Mouse (Mus musculus) neural tube, embryonic 13.5 days (tissue): Measurements from ENCODE around the gene Tceal8. TPM values are rescaled to one million over a fixed set of nuclear protein-coding genes. Genes with fewer than 3 reads are reported as not detected.
"Not testable (repeated sequence)": the region's sequence is repeated elsewhere in the genome, so short reads cannot be mapped to it uniquely, and the experiment has no call there.

ENCODE experiments used
- ATAC-seq: fragments of 200-750 bp; cut with Nextera tagmentation; 2 replicates; pipeline ENCODE4 v1.8.0; 2017; ENCODE audit warnings: low read depth, mild to moderate bottlenecking, moderate TSS enrichment, moderate library complexity
- H3K27ac ChIP-seq: fragments of 300-500 bp; sonication (generic); replicated peaks from 2 replicates; pipeline ENCODE4 v1.5.1; 2015; ENCODE audit warnings: moderate library complexity, mild to moderate bottlenecking, inconsistent platforms
- H3K27me3 ChIP-seq: fragments of 300-500 bp; sonication (generic); 2 replicates; pipeline ENCODE4 v1.6.1; 2015; ENCODE audit warnings: mild to moderate bottlenecking, inconsistent platforms
- H3K36me3 ChIP-seq: fragments of 300-500 bp; sonication (generic); 2 replicates; pipeline ENCODE4 v1.6.1; 2015; ENCODE audit warnings: mild to moderate bottlenecking, inconsistent platforms
- H3K4me1 ChIP-seq: fragments of 300-500 bp; sonication (generic); replicated peaks from 2 replicates; pipeline ENCODE4 v1.6.1; 2015; ENCODE audit warnings: inconsistent platforms
- H3K4me2 ChIP-seq: fragments of 300-500 bp; sonication (generic); 2 replicates; pipeline ENCODE4 v1.6.1; 2015; ENCODE audit warnings: inconsistent platforms, mild to moderate bottlenecking, moderate library complexity
- H3K4me3 ChIP-seq: fragments of 300-500 bp; sonication (generic); 2 replicates; pipeline ENCODE4 v1.5.1; 2015; ENCODE audit warnings: mild to moderate bottlenecking, inconsistent platforms
- H3K9ac ChIP-seq: fragments of 300-500 bp; sonication (generic); 2 replicates; pipeline ENCODE4 v1.6.1; 2015; ENCODE audit warnings: moderate library complexity, mild to moderate bottlenecking, inconsistent platforms
- H3K9me3 ChIP-seq: fragments of 300-500 bp; sonication (generic); 2 replicates; pipeline ENCODE4 v1.6.1; 2016; ENCODE audit warnings: inconsistent platforms
- WGBS: fragments of 180-500 bp; shearing (Covaris S2); methylation state at CpG from one replicate; pipeline ENCODE4 v1.1.7; 2015; 5-methylcytosine and 5-hydroxymethylcytosine counted together
- polyA plus RNA-seq: library from polyadenylated mRNA; unstranded; fragments of >200 nt; fragmentation: Nextera tagmentation; extraction: Ambion mirVana; gene quantifications from 2 replicates; pipeline ENCODE4 v1.2.1, GENCODE M21; 2015

Gene Tceal8
- polyA plus RNA-seq, 1 experiment from 2014 or later: 152 TPM

DNA sequence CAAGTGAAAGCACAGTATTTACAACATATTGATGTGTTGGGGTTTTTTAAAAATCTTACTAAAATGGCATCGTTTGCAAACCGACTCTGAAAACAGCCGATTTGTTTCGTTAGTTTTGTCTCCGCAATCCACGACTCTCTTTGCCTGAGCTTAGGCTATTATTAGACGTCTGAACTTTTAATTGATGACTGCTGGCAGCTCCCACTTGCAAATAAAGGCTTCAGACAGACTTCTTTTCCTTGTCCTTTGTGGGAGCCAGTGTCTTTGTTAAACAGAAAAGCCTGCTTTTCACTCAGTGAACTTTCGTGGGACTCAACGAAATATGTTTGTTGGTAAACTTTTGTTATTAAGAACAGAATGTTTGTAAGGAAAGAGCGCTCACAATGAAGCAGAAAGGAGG, 644 bp upstream of the Tceal8 start:
- H3K9ac ChIP-seq: peak overlapping the region; percentile 61
- H3K9me3 ChIP-seq: no peaks in the 10 kb centered on the region
- peak overlapping the region; percentile 85; the same call in 1 of the 2 replicates for H3K27ac ChIP-seq
- no peak for ATAC-seq
- WGBS: 22% methylated on average over 10 of the region's 10 CpGs
- no peaks in the 10 kb centered on the region for H3K36me3 ChIP-seq
- peak overlapping the region; percentile 54 for H3K4me3 ChIP-seq
- H3K4me2 ChIP-seq: peak overlapping the region; percentile 52
- H3K27me3 ChIP-seq: 0 out of 2 replicates have a peak, but pooled peaks cover under 1% of the 10 kb centered on the region
- peaks cover 6% of the 10 kb centered on the region for H3K4me1 ChIP-seq

DNA sequence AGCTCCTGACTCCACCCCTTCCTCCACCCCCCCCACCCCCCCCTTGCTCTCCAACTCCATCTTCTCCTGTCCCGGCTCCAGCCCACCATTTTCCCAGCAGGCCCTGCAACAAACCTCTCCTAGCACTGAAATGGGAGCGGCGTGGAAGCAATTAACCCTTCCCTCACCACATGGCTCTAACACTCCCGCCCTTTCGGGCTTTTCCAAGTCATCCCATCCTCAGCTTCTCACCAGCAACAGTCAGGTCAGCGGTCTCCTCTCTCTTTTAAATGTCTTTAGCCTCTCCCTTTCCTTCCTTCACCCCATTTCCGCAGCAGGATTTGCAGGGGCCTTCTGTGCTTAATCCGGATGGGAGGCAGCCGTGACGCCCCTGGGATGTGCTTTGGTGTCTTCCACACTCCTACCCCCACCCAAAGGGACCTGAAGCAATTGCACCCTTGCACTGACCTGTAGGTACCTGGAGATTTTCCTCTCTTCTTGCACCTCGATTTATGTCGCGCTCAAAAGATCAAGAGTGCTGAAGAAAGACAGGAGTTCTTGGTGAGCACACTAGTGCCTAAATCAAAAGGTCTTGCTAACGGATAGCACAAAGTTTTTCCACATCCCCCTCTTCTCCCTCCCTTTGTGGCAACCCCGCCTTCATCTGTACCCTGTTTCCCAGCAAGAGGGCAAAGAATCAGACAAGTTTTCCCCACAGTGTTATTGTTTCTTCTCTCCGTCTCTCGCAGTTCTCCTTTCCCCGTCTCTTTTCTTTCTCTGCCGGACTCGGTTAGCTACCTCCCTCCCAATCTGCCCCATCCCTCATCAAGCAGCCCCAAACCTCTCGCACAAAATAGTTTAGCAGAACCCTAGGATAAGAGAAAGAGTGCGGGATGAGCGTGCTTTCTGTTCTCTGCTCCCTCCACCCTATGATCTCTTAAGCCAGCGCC, 689 bp downstream of the Tceal8 start:
- Histone ChIP-seq H3K9ac (peak overlapping the region; percentile 73), H3K36me3 (no peaks in the 10 kb centered on the region), H3K27me3 (no peaks in the 10 kb centered on the region), H3K4me1 (peaks cover 6% of the 10 kb centered on the region), H3K27ac (peak overlapping the region; percentile 85), H3K4me2 (peak overlapping the region; percentile 52), H3K9me3 (no peaks in the 10 kb centered on the region), H3K4me3 (peak overlapping the region; percentile 54)
- peak; percentile 87 for ATAC-seq
- 22% methylated on average over 24 of the region's 24 CpGs for WGBS

DNA sequence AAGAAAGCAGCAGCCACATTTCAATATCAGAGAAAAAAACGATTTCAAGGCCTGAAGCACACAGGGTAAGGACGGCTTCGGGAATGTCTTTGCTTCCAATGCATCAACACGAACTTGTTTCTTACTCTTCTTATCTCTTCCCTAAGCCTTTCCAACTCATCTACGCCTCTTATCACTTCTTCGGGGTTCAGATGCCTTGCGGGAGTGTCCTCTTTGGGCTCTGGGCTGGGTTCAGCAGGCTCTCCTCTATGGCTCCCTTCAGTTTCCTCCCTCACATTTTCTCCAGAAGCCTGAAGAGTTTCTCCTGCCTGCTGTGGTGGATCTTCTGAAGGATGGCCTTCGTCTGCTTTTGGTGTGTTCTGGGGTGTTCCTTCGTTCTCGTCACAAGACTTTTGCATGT, 1.5 kb downstream of the Tceal8 start:
- Histone ChIP-seq H3K9ac (peak overlapping the region; percentile 73; the same call in 1 of the 2 replicates), H3K4me2 (peak overlapping the region; percentile 52), H3K27ac (no peak overlapping the region), H3K27me3 (no peaks in the 10 kb centered on the region), H3K4me3 (peak overlapping the region; percentile 54), H3K36me3 (no peaks in the 10 kb centered on the region), H3K4me1 (peaks cover 6% of the 10 kb centered on the region), H3K9me3 (no peaks in the 10 kb centered on the region)
- ATAC-seq: no peak
- WGBS: 66% methylated on average over 10 of the region's 10 CpGs

DNA sequence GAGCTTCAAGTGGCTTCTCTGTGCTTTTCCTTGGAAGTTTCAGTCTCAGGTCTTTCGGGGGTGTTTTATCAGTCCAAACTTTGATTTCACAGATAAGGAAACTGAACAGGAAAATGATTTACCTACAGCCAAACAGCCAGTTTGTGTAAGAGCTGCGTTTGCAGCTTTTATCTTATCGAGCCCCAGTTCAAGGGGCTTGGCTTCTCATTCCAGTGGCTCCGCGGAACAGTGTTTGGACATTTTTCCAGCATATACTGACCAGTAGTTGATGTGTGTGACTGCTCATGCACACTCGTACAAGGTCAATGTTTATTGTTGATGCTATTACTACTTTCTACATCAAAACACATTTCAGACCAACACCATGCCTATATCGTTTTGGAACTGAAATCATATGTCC, 27.9 kb downstream of the Tceal8 start:
- Histone ChIP-seq H3K4me1 (no peaks in the 10 kb centered on the region), H3K4me2 (no peak overlapping the region), H3K4me3 (no peak overlapping the region), H3K27me3 (no peaks in the 10 kb centered on the region), H3K27ac (no peak overlapping the region), H3K9me3 (no peaks in the 10 kb centered on the region), H3K9ac (no peak overlapping the region), H3K36me3 (no peaks in the 10 kb centered on the region)
- 85% methylated on average over 7 of the region's 7 CpGs for WGBS
- ATAC-seq: no peak

DNA sequence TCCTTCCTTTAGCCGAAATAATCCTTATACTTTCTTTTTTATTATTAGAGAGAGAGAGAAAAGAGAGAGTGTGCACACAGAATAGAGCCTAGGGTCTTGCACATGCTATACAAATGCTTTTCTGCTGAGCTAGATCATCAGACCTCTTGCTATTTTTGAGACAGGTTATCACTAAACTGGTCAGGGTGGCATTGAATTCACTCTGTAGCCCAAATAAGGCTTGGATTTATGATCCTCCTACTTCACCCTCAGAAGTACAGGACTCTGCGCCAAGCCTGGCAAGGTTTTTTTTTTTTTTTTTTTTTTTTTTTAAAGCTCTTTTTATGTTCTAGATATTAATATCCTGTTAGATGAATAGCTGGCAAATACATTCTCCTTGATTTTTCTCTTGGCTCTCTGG, 28.4 kb downstream of the Tceal8 start:
- no peaks in the 10 kb centered on the region for H3K4me1 ChIP-seq
- no peak overlapping the region for H3K4me3 ChIP-seq
- H3K27me3 ChIP-seq: no peaks in the 10 kb centered on the region
- H3K4me2 ChIP-seq: no peak overlapping the region
- ATAC-seq: no peak
- H3K27ac ChIP-seq: no peak overlapping the region
- 84% methylated on average over 2 of the region's 2 CpGs for WGBS
- H3K9ac ChIP-seq: no peak overlapping the region
- H3K9me3 ChIP-seq: no peaks in the 10 kb centered on the region
- H3K36me3 ChIP-seq: no peaks in the 10 kb centered on the region

DNA sequence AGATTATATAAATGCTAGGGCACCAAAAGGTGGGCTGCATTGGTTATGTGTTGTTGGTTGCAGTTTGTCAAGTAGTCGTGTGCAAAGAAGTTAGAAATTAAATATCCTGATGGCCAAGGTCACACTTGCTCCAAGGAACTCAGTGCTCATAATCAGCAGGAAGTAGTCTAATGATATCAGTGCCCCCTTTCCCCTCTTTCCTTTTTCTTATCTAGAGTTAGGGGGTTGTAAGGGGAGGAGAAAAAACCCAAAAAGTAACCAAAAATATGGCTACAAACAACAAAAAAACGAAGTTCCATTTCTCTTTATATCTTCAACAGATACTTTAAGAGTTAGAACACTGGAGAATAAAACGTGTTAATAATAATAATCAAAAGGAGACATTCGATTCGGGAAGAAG, 30.8 kb downstream of the Tceal8 start:
- Histone ChIP-seq H3K9ac (no peak overlapping the region), H3K4me2 (no peak overlapping the region), H3K27ac (no peak overlapping the region), H3K27me3 (no peaks in the 10 kb centered on the region), H3K4me1 (no peaks in the 10 kb centered on the region), H3K36me3 (no peaks in the 10 kb centered on the region), H3K9me3 (no peaks in the 10 kb centered on the region), H3K4me3 (no peak overlapping the region)
- WGBS: 90% methylated on average over 5 of the region's 5 CpGs
- no peak for ATAC-seq

DNA sequence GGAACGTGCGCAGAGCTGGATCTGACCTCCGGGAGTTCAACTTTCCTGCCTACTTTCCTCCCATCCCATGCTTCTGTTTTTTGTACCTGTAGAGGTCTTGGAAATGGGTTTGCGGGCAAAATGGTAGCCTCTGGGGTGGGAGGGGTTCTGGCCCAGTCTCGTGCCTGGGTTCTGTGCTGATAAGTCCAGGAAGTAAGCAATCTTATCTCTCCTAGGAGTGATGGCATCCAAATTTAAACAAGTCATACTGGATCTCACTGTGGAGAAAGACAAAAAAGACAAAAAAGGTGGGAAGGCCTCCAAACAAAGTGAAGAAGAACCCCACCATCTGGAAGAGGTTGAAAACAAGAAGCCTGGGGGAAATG, 32.5 kb downstream of the Tceal8 start:
- H3K36me3 ChIP-seq, H3K27ac ChIP-seq, H3K9me3 ChIP-seq, ATAC-seq, H3K27me3 ChIP-seq, H3K4me1 ChIP-seq: not testable (repeated sequence)
- peak overlapping the region; percentile 54 for H3K4me2 ChIP-seq
- 31% methylated on average over 5 of the region's 5 CpGs for WGBS
- peak overlapping the region; percentile 62 for H3K9ac ChIP-seq
- H3K4me3 ChIP-seq: peak overlapping the region; percentile 40

DNA sequence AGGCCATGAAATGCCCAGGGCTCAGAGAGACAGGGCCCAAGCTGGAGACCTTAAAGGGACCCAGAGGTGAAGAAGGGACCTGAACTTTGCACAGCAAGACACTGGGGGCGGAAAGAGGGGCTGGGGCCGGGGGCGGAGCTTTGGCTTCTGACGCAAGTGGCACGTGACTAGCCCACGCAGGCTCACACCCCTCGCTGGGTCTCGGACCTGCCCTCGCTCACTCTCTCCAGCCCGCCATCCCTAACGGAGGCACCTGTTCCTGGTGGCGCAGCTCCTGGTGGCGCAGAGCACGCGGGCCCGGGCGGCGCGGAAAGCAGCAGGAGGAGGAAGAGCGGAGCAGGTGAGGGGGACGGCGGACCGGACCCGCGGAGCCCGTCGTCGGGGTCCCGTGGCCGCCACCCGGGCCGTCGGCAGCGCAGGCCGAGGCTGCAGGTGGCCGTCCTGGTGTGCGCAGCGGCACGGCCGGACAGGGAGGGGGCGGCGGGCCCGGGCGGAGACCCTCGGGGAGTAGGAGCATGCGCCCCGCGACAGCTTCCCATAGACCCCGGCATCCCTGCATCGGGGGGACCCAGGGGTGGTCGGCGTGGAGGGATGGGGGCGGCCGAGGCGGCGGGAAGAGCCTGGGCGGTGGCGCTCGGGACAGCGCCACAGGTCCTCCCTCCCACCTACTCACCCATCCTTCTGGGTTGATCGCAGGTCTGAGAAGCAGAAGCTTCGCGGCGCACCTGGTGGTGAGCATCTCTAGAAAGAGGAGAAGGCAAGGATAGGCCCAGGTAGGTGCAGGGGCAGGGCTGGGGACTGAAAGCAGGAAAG, 33.1 kb downstream of the Tceal8 start, which contains the start of gene Bex4:
Gene Bex4 (plus strand): TSS at position 170 of the 813 bp plus-strand sequence.
- H3K4me1 ChIP-seq, H3K36me3 ChIP-seq, H3K27me3 ChIP-seq, H3K27ac ChIP-seq, H3K9me3 ChIP-seq: not testable (repeated sequence)
- Histone ChIP-seq H3K4me2 (peak within 1 kb of the TSS; percentile 54), H3K9ac (peak within 1 kb of the TSS; percentile 62), H3K4me3 (peak within 1 kb of the TSS; percentile 40)
- peak; percentile 98 for ATAC-seq
- WGBS: 13% methylated on average over 3 of the region's 64 CpGs

DNA sequence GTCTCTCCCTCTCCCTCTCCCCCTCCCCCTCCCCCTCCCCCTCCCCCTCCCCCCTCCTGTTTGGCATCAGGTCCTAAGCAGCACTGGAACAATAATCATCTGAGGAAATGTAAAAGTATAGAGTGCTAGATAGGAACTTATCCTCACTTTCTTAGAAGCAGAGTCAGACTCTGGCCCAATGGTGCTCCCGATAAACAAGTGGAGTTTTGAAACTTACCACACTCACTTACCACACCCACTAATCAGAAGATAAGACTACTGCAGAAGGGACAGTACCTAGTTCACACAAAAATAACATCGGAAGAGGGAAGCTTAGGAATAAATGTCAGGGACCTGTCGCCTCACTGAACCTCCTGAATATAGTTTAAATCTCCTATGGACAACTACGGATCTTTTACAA, 36.6 kb downstream of the Tceal8 start:
- no peak for ATAC-seq
- Histone ChIP-seq H3K9ac (no peak overlapping the region), H3K27me3 (no peaks in the 10 kb centered on the region), H3K27ac (no peak overlapping the region), H3K4me2 (no peak overlapping the region), H3K4me3 (no peak overlapping the region), H3K4me1 (no peaks in the 10 kb centered on the region), H3K9me3 (no peaks in the 10 kb centered on the region), H3K36me3 (no peaks in the 10 kb centered on the region)
- 85% methylated on average over 4 of the region's 4 CpGs for WGBS

DNA sequence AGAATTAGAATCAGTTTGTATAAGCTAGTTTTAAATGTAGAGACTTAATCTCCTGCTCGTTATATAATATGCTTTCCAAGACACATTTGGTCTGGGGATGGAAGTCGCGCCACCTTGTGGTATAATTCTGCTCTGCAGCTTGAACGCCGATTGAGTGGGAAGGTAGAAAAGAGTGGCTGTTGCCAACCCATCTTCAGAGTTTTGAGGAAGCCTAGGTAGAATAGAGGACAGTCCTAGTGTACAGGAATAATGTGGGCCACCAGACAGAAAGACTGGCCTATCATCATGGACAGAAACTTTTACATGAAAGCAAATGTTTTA, 44.4 kb downstream of the Tceal8 start:
- H3K9me3 ChIP-seq: no peaks in the 10 kb centered on the region
- 22% methylated on average over 5 of the region's 5 CpGs for WGBS
- no peaks in the 10 kb centered on the region for H3K36me3 ChIP-seq
- no peak overlapping the region for H3K4me3 ChIP-seq
- H3K27ac ChIP-seq: no peak overlapping the region
- no peak overlapping the region for H3K9ac ChIP-seq
- no peaks in the 10 kb centered on the region for H3K27me3 ChIP-seq
- no peak overlapping the region for H3K4me2 ChIP-seq
- no peak for ATAC-seq
- H3K4me1 ChIP-seq: no peaks in the 10 kb centered on the region

DNA sequence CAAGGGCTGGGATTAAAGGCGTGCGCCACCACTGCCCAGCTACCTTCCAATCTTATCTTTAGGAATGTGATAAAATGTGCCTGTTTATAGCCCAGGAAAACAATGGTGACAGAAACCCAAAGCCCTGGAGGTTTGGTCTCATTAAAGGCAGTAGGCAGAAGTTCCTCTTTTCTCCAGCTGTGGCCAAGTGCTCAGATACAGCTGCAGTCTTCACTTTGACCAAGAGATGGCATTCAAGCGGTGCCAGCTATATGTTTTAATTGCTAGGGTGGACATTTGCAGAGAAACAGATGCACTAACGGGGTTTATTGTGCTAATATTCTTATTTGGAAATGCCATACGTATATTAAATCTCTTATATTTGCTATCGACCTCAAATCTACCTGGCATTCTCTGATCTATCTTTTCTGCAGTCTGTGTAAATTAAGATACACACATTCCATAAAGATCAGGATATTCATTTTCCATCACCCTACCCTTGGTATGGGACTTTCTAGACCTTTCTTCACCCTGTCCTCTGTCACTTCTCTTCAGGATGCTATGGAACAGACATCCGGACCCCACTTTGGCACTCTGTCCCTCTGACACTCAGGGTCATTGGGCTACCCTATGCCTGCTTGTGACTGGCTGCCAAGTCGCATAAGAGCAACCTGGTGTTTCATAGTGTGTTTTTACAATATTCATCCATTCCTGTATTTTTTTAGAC, 45.0 kb downstream of the Tceal8 start:
- Histone ChIP-seq H3K9me3 (no peaks in the 10 kb centered on the region), H3K4me2 (no peak overlapping the region), H3K9ac (no peak overlapping the region), H3K27me3 (no peaks in the 10 kb centered on the region), H3K4me1 (no peaks in the 10 kb centered on the region), H3K36me3 (no peaks in the 10 kb centered on the region), H3K4me3 (no peak overlapping the region), H3K27ac (no peak overlapping the region)
- WGBS: 68% methylated on average over 8 of the region's 8 CpGs
- no peak; the same call in 1 of the 2 replicates for ATAC-seq
